Mouse (Mus musculus) forebrain, embryonic 11.5 days (tissue): ENCODE results near the gene Megf11. TPM values are rescaled to one million over a fixed set of nuclear protein-coding genes. Genes with fewer than 3 reads are reported as not detected.

Source experiments
- ATAC-seq: fragments of 200-750 bp; cut with Nextera tagmentation; replicated peaks from 2 replicates; pipeline ENCODE4 v1.8.0; 2017; ENCODE audit warnings: moderate TSS enrichment; ENCODE audit not compliant: low FRiP score
- DNase-seq: peaks from one replicate; pipeline ENCODE4 v3.0.0-alpha.2; 2017; ENCODE audit warnings: low spot score
- H3K27ac ChIP-seq: fragments of 300-500 bp; sonication (generic); 2 replicates; pipeline ENCODE4 v1.5.1; 2014; ENCODE audit warnings: low read depth, low read length
- H3K27me3 ChIP-seq: fragments of 300-500 bp; sonication (generic); 2 replicates; pipeline ENCODE4 v1.6.1; 2014; ENCODE audit warnings: mild to moderate bottlenecking, low read length, mixed read lengths; ENCODE audit not compliant: control insufficient read depth, insufficient read depth
- H3K36me3 ChIP-seq: fragments of 300-500 bp; sonication (generic); 2 replicates; pipeline ENCODE4 v1.6.1; 2014; ENCODE audit warnings: mild to moderate bottlenecking, low read length, moderate library complexity, mixed read lengths; ENCODE audit not compliant: control insufficient read depth, insufficient read depth
- H3K4me1 ChIP-seq: fragments of 300-500 bp; sonication (generic); replicated peaks from 2 replicates; pipeline ENCODE4 v1.6.1; 2014; ENCODE audit warnings: low read length, mixed read lengths; ENCODE audit not compliant: control insufficient read depth, insufficient read depth
- H3K4me2 ChIP-seq: fragments of 300-500 bp; sonication (generic); 2 replicates; pipeline ENCODE4 v1.6.1; 2014; ENCODE audit warnings: low read depth, mild to moderate bottlenecking, low read length, moderate library complexity, mixed read lengths; ENCODE audit not compliant: severe bottlenecking
- H3K4me3 ChIP-seq: fragments of 300-500 bp; sonication (generic); 2 replicates; pipeline ENCODE4 v1.5.1; 2014; ENCODE audit warnings: low read depth, low read length
- H3K9ac ChIP-seq: fragments of 300-500 bp; sonication (generic); 2 replicates; pipeline ENCODE4 v1.6.1; 2014; ENCODE audit warnings: low read length
- H3K9me3 ChIP-seq: fragments of 300-500 bp; sonication (generic); 2 replicates; pipeline ENCODE4 v1.6.1; 2016; ENCODE audit warnings: low read length, mixed read lengths; ENCODE audit not compliant: control insufficient read depth
- WGBS: fragments of 180-500 bp; shearing (Covaris S2); extraction: QIAGEN DNeasy Blood & Tissue Kit; methylation state at CpG from one replicate; pipeline ENCODE4 v1.1.7; 2014; 5-methylcytosine and 5-hydroxymethylcytosine counted together
- polyA plus RNA-seq: library from polyadenylated mRNA; unstranded; fragments of >200 nt; fragmentation: Nextera tagmentation; extraction: Ambion mirVana; gene quantifications from 2 replicates; pipeline ENCODE4 v1.2.1, GENCODE M21; 2014

Gene Megf11
- polyA plus RNA-seq, 1 experiment from 2014 or later, result 3.3 TPM

DNA sequence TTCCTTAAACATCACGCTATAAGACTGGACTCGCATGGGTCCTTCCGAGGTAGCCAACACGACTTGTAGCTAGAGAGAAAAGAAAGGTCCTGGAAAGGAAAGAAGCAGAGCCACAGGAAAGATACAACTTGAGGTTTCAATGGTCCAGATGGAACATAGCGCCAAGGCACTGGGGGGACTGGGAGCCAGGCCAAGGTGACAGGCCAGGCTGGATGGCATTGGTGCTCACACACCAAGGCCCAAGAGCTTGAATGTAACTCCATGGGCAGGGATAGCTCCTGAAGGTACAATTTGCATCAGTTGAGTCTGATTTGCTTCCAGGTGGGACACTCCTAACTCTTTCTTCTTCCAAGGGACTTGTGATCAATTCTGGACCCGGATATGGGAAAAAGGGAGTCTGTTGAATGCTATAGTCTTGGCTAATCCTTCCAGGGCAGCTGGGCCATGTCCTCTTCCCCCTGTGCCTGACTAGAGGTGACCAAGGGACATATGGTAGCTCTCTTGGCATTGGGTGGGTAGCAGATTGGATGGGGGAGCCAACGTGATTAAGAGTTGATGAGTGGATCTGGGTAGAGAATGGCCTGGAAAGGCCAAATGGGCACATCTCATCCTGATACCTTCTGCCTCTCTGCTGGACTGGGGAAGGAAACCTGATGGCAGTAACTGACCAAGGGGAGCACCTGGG lies 172.6 kb downstream of the Megf11 start:
- Histone ChIP-seq H3K36me3 (no peaks in the 10 kb centered on the region), H3K27ac (no peak overlapping the region), H3K4me1 (no peaks in the 10 kb centered on the region), H3K9ac (no peak overlapping the region), H3K4me3 (no peak overlapping the region), H3K27me3 (no peaks in the 10 kb centered on the region), H3K4me2 (no peak overlapping the region), H3K9me3 (no peaks in the 10 kb centered on the region)
- no peak for ATAC-seq
- WGBS, result 90% methylated on average over 7 of the region's 7 CpGs
- no peak for DNase-seq

GRCm38 (mm10) chr9:64564315-64564767 lies 178.9 kb downstream of the Megf11 start:
- DNase-seq (no peak), ATAC-seq (no peak)
- H3K27ac ChIP-seq, result no peak overlapping the region
- no peaks in the 10 kb centered on the region for H3K36me3 ChIP-seq
- no peaks in the 10 kb centered on the region for H3K9me3 ChIP-seq
- H3K27me3 ChIP-seq, result no peaks in the 10 kb centered on the region
- H3K9ac ChIP-seq, result no peak overlapping the region
- WGBS, result 86% methylated on average over 5 of the region's 5 CpGs
- H3K4me1 ChIP-seq, result peaks cover 2% of the 10 kb centered on the region; the same call in 1 of the 2 replicates
- no peak overlapping the region for H3K4me2 ChIP-seq
- H3K4me3 ChIP-seq, result no peak overlapping the region

GRCm38 (mm10) chr9:64565915-64566314 lies 180.5 kb downstream of the Megf11 start:
- no peak for ATAC-seq
- Histone ChIP-seq H3K9me3 (no peaks in the 10 kb centered on the region), H3K36me3 (no peaks in the 10 kb centered on the region), H3K4me1 (peaks cover 2% of the 10 kb centered on the region; the same call in 1 of the 2 replicates), H3K4me2 (no peak overlapping the region), H3K9ac (no peak overlapping the region), H3K27me3 (no peaks in the 10 kb centered on the region), H3K4me3 (no peak overlapping the region), H3K27ac (no peak overlapping the region)
- no peak for DNase-seq

- Histone ChIP-seq H3K4me1 (peaks cover 2% of the 10 kb centered on the region; the same call in 1 of the 2 replicates), H3K27ac (no peak overlapping the region), H3K4me3 (no peak overlapping the region), H3K9me3 (no peaks in the 10 kb centered on the region), H3K4me2 (no peak overlapping the region), H3K36me3 (no peaks in the 10 kb centered on the region), H3K27me3 (no peaks in the 10 kb centered on the region), H3K9ac (no peak overlapping the region)
- no peak for ATAC-seq
- DNase-seq, result no peak
- 56% methylated on average over 2 of the region's 2 CpGs for WGBS
These were observed 180.9 kb downstream of the Megf11 start for GRCm38 (mm10) chr9:64566376-64566775.

DNA sequence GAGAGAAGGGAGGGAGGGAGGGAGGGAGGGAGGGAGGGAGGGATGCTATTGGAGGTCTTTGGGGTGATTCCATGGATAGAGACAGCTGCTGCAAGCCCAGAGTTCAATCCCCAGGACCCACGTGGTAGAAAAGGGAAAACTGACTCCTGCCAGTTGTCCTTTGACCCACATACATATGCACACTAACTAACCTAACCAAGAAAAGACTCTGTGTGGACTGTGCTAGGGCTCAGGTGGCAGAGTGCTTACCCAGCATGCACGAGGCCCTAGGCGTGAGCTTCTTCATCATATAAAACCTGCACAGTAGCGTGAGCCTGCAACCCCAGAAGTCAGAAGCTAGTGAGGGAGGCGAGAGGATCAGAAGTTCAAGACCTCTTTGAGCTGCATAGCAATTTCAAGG lies 182.1 kb downstream of the Megf11 start:
- DNase-seq, result no peak
- WGBS, result 68% methylated on average over 5 of the region's 5 CpGs
- no peaks in the 10 kb centered on the region for H3K36me3 ChIP-seq
- no peak overlapping the region for H3K9ac ChIP-seq
- H3K4me1 ChIP-seq, result peaks cover 2% of the 10 kb centered on the region; the same call in 1 of the 2 replicates
- no peak for ATAC-seq
- H3K9me3 ChIP-seq, result no peaks in the 10 kb centered on the region
- H3K27ac ChIP-seq, result no peak overlapping the region
- H3K4me2 ChIP-seq, result no peak overlapping the region
- H3K4me3 ChIP-seq, result no peak overlapping the region
- no peaks in the 10 kb centered on the region for H3K27me3 ChIP-seq

DNA sequence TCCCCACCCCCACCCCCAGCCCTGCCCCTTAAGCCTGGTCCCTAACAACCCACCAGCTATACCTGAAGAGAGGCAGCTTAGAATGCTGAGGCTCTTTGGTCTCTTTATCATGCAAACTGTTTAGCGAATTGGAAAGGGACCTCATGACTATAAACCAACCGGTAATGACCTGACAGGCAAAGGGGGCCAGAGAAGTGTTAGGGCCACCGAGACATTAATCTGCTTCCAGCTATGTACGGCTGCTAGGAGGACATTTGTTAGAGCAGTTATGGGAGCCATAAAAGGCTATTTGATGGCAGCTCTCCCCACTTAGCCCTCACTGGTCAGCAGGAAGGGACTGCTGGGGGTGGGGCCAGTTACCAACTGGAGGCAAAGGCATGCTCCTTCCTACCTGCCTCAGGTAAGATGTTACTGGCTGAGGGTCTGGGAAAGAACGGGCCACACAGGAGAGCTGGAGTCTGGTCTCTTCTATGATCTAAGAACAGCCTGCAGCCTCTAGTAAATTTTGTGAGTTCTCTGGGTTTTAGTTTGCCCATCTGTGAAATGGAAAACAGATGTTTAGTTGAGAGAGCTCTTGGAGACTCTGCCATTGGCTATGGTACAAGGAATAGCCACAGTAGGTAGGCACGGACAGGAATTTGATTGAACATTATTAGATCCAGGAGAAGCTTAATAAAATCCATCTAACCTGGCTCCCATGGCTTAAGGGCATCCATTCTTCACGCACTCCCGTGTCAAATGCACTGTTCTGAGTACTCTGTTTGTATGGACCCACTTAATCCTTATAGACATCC lies 183.2 kb downstream of the Megf11 start:
- H3K27ac ChIP-seq, result no peak overlapping the region
- no peak for DNase-seq

GRCm38 (mm10) chr9:64570448-64570847 lies 185.0 kb downstream of the Megf11 start:
- no peak for DNase-seq
- Histone ChIP-seq H3K4me2 (no peak overlapping the region), H3K27me3 (no peaks in the 10 kb centered on the region), H3K36me3 (no peaks in the 10 kb centered on the region), H3K9ac (no peak overlapping the region), H3K4me3 (no peak overlapping the region), H3K27ac (no peak overlapping the region), H3K9me3 (no peaks in the 10 kb centered on the region), H3K4me1 (no peaks in the 10 kb centered on the region; the same call in 1 of the 2 replicates)
- WGBS, result 60% methylated on average over 4 of the region's 4 CpGs
- no peak for ATAC-seq

More for the DNA sequence above, 183.2 kb downstream of the Megf11 start:
- no peak overlapping the region for H3K4me3 ChIP-seq
- H3K36me3 ChIP-seq, result no peaks in the 10 kb centered on the region
- ATAC-seq, result no peak
- H3K4me1 ChIP-seq, result peaks cover 2% of the 10 kb centered on the region; the same call in 1 of the 2 replicates
- WGBS, result 54% methylated on average over 8 of the region's 8 CpGs
- no peak overlapping the region for H3K9ac ChIP-seq
- H3K4me2 ChIP-seq, result no peak overlapping the region
- no peaks in the 10 kb centered on the region for H3K9me3 ChIP-seq
- H3K27me3 ChIP-seq, result no peaks in the 10 kb centered on the region

DNA sequence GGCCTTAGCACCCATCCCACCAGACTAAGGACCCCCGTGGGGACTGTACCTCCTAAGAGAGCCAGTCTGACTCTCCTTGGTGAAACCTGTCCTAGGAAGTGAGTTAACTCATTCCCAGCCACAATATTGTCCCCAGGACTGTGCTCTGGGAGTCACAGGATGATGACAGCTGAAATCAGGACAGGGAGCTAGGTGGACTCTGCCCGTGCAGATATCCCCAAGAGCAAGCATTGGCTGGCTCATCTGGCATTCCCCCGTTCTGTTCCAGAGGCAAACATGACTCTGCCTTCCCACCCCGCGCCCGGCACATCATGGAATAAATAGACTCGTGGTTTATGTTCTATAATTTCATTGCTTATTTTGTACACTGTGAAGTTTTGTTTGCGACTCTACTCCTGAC lies 185.7 kb downstream of the Megf11 start:
- Histone ChIP-seq H3K4me1 (no peaks in the 10 kb centered on the region), H3K27me3 (no peaks in the 10 kb centered on the region), H3K9me3 (no peaks in the 10 kb centered on the region), H3K4me3 (no peak overlapping the region), H3K9ac (no peak overlapping the region), H3K27ac (no peak overlapping the region), H3K36me3 (no peaks in the 10 kb centered on the region), H3K4me2 (no peak overlapping the region)
- no peak for DNase-seq
- 90% methylated on average over 8 of the region's 8 CpGs for WGBS
- no peak for ATAC-seq
